Mouse (Mus musculus): Measurements from ENCODE around the gene Papss2. TPM values are rescaled to one million over a fixed set of nuclear protein-coding genes. Genes with fewer than 3 reads are reported as not detected.
A peak's percentile ranks its signal among the peaks of the same experiment; 100 is the strongest.

Papss2 gene
- polyA plus RNA-seq, 1 experiment from 2014 or later, result 2.1 TPM

GRCm38 (mm10) chr19:32641535-32641934, 45.9 kb downstream of the Papss2 start:
- Histone ChIP-seq H3K4me2 (no peak overlapping the region), H3K9me3 (ENCODE audit: control insufficient read depth, low read length) (no peaks in the 10 kb centered on the region), H3K36me3 (ENCODE audit: control insufficient read depth, insufficient read depth, low read length) (no peaks in the 10 kb centered on the region), H3K9ac (ENCODE audit: low read length) (no peak overlapping the region), H3K27me3 (ENCODE audit: control insufficient read depth, insufficient read depth, low read length) (no peaks in the 10 kb centered on the region), H3K4me1 (ENCODE audit: control insufficient read depth, insufficient read depth, low read length) (peaks cover 11% of the 10 kb centered on the region; the same call in 1 of the 2 replicates), H3K4me3 (ENCODE audit: low read depth, low read length) (no peak overlapping the region), H3K27ac (ENCODE audit: low read depth, low read length) (no peak overlapping the region)
- 86% methylated on average over 7 of the region's 7 CpGs for WGBS
- DNase-seq (ENCODE audit: low spot score, missing footprints) (no peak), ATAC-seq (ENCODE audit: low FRiP score) (no peak)

- no peak overlapping the region for H3K4me2 ChIP-seq
- H3K4me3 ChIP-seq (ENCODE audit: low read depth, low read length), result no peak overlapping the region
- no peaks in the 10 kb centered on the region for H3K36me3 ChIP-seq (ENCODE audit: control insufficient read depth, insufficient read depth, low read length)
- H3K4me1 ChIP-seq (ENCODE audit: control insufficient read depth, insufficient read depth, low read length), result peaks cover 11% of the 10 kb centered on the region; the same call in 1 of the 2 replicates
- 30% methylated on average over 8 of the region's 8 CpGs for WGBS
- no peak overlapping the region for H3K9ac ChIP-seq (ENCODE audit: low read length)
- peak; percentile 80 for DNase-seq (ENCODE audit: low spot score, missing footprints)
- H3K27me3 ChIP-seq (ENCODE audit: control insufficient read depth, insufficient read depth, low read length), result no peaks in the 10 kb centered on the region
- H3K27ac ChIP-seq (ENCODE audit: low read depth, low read length), result no peak overlapping the region
- ATAC-seq (ENCODE audit: low FRiP score), result no peak
- H3K9me3 ChIP-seq (ENCODE audit: control insufficient read depth, low read length), result no peaks in the 10 kb centered on the region
Observed at GRCm38 (mm10) chr19:32641995-32642394, 46.4 kb downstream of the Papss2 start.

GRCm38 (mm10) chr19:32643642-32644041, 48.1 kb downstream of the Papss2 start:
- Histone ChIP-seq H3K4me2 (no peak overlapping the region), H3K27me3 (ENCODE audit: control insufficient read depth, insufficient read depth, low read length) (no peaks in the 10 kb centered on the region), H3K36me3 (ENCODE audit: control insufficient read depth, insufficient read depth, low read length) (no peaks in the 10 kb centered on the region), H3K9me3 (ENCODE audit: control insufficient read depth, low read length) (no peaks in the 10 kb centered on the region; the same call in 1 of the 2 replicates), H3K27ac (ENCODE audit: low read depth, low read length) (no peak overlapping the region), H3K4me1 (ENCODE audit: control insufficient read depth, insufficient read depth, low read length) (peaks cover 12% of the 10 kb centered on the region), H3K9ac (ENCODE audit: low read length) (no peak overlapping the region), H3K4me3 (ENCODE audit: low read depth, low read length) (no peak overlapping the region)
- 88% methylated on average over 3 of the region's 3 CpGs for WGBS
- peak; percentile 39 for DNase-seq (ENCODE audit: low spot score, missing footprints)
- no peak for ATAC-seq (ENCODE audit: low FRiP score)

- Histone ChIP-seq H3K4me3 (ENCODE audit: low read depth, low read length) (no peak overlapping the region), H3K4me1 (ENCODE audit: control insufficient read depth, insufficient read depth, low read length) (peaks cover 12% of the 10 kb centered on the region), H3K36me3 (ENCODE audit: control insufficient read depth, insufficient read depth, low read length) (no peaks in the 10 kb centered on the region), H3K9ac (ENCODE audit: low read length) (no peak overlapping the region), H3K4me2 (no peak overlapping the region), H3K27me3 (ENCODE audit: control insufficient read depth, insufficient read depth, low read length) (no peaks in the 10 kb centered on the region), H3K9me3 (ENCODE audit: control insufficient read depth, low read length) (no peaks in the 10 kb centered on the region; the same call in 1 of the 2 replicates), H3K27ac (ENCODE audit: low read depth, low read length) (no peak overlapping the region)
- WGBS, result 92% methylated on average over 7 of the region's 7 CpGs
- peak; percentile 70 for DNase-seq (ENCODE audit: low spot score, missing footprints)
- ATAC-seq (ENCODE audit: low FRiP score), result no peak
Observed at GRCm38 (mm10) chr19:32645939-32646338, 50.3 kb downstream of the Papss2 start.

- H3K27me3 ChIP-seq (ENCODE audit: control insufficient read depth, insufficient read depth, low read length), result no peaks in the 10 kb centered on the region
- H3K9me3 ChIP-seq (ENCODE audit: control insufficient read depth, low read length), result no peaks in the 10 kb centered on the region; the same call in 1 of the 2 replicates
- DNase-seq (ENCODE audit: low spot score, missing footprints) (peak; percentile 70), ATAC-seq (ENCODE audit: low FRiP score) (no peak)
- H3K36me3 ChIP-seq (ENCODE audit: control insufficient read depth, insufficient read depth, low read length), result no peaks in the 10 kb centered on the region
- no peak overlapping the region for H3K9ac ChIP-seq (ENCODE audit: low read length)
- H3K4me2 ChIP-seq, result no peak overlapping the region
- peaks cover 12% of the 10 kb centered on the region for H3K4me1 ChIP-seq (ENCODE audit: control insufficient read depth, insufficient read depth, low read length)
- 91% methylated on average over 3 of the region's 3 CpGs for WGBS
- H3K4me3 ChIP-seq (ENCODE audit: low read depth, low read length), result no peak overlapping the region
- no peak overlapping the region for H3K27ac ChIP-seq (ENCODE audit: low read depth, low read length)
Observed at GRCm38 (mm10) chr19:32646382-32646781, 50.8 kb downstream of the Papss2 start.

- Histone ChIP-seq H3K9me3 (ENCODE audit: control insufficient read depth, low read length) (no peaks in the 10 kb centered on the region; the same call in 1 of the 2 replicates), H3K27ac (ENCODE audit: low read depth, low read length) (no peak overlapping the region), H3K36me3 (ENCODE audit: control insufficient read depth, insufficient read depth, low read length) (no peaks in the 10 kb centered on the region), H3K4me1 (ENCODE audit: control insufficient read depth, insufficient read depth, low read length) (peaks cover 8% of the 10 kb centered on the region), H3K9ac (ENCODE audit: low read length) (no peak overlapping the region), H3K4me2 (0 out of 2 replicates have a peak overlapping the region, but pooled peaks have one; percentile 8), H3K27me3 (ENCODE audit: control insufficient read depth, insufficient read depth, low read length) (no peaks in the 10 kb centered on the region), H3K4me3 (ENCODE audit: low read depth, low read length) (no peak overlapping the region)
- DNase-seq (ENCODE audit: low spot score, missing footprints) (peak; percentile 89), ATAC-seq (ENCODE audit: low FRiP score) (peak; percentile 68)
- 13% methylated on average over 10 of the region's 10 CpGs for WGBS
Observed at GRCm38 (mm10) chr19:32648019-32648571, 52.5 kb downstream of the Papss2 start.

GRCm38 (mm10) chr19:32651046-32651445, 55.5 kb downstream of the Papss2 start:
- Histone ChIP-seq H3K9me3 (ENCODE audit: control insufficient read depth, low read length) (no peaks in the 10 kb centered on the region; the same call in 1 of the 2 replicates), H3K36me3 (ENCODE audit: control insufficient read depth, insufficient read depth, low read length) (no peaks in the 10 kb centered on the region), H3K4me2 (no peak overlapping the region), H3K4me3 (ENCODE audit: low read depth, low read length) (no peak overlapping the region), H3K9ac (ENCODE audit: low read length) (no peak overlapping the region), H3K4me1 (ENCODE audit: control insufficient read depth, insufficient read depth, low read length) (peaks cover 8% of the 10 kb centered on the region), H3K27ac (ENCODE audit: low read depth, low read length) (no peak overlapping the region), H3K27me3 (ENCODE audit: control insufficient read depth, insufficient read depth, low read length) (no peaks in the 10 kb centered on the region)
- WGBS, result 93% methylated on average over 5 of the region's 5 CpGs
- ATAC-seq (ENCODE audit: low FRiP score) (no peak), DNase-seq (ENCODE audit: low spot score, missing footprints) (no peak)

GRCm38 (mm10) chr19:32653122-32653521, 57.5 kb downstream of the Papss2 start:
- Histone ChIP-seq H3K9me3 (ENCODE audit: control insufficient read depth, low read length) (no peaks in the 10 kb centered on the region), H3K4me1 (ENCODE audit: control insufficient read depth, insufficient read depth, low read length) (peaks cover 5% of the 10 kb centered on the region), H3K36me3 (ENCODE audit: control insufficient read depth, insufficient read depth, low read length) (no peaks in the 10 kb centered on the region), H3K9ac (ENCODE audit: low read length) (no peak overlapping the region), H3K27me3 (ENCODE audit: control insufficient read depth, insufficient read depth, low read length) (no peaks in the 10 kb centered on the region), H3K4me3 (ENCODE audit: low read depth, low read length) (no peak overlapping the region), H3K27ac (ENCODE audit: low read depth, low read length) (no peak overlapping the region), H3K4me2 (no peak overlapping the region)
- ATAC-seq (ENCODE audit: low FRiP score) (no peak), DNase-seq (ENCODE audit: low spot score, missing footprints) (no peak)
- WGBS, result 91% methylated on average over 5 of the region's 5 CpGs

GRCm38 (mm10) chr19:32653630-32654362, 58.2 kb downstream of the Papss2 start:
- H3K4me1 ChIP-seq (ENCODE audit: control insufficient read depth, insufficient read depth, low read length), result no peaks in the 10 kb centered on the region
- no peak overlapping the region for H3K27ac ChIP-seq (ENCODE audit: low read depth, low read length)
- no peak overlapping the region for H3K9ac ChIP-seq (ENCODE audit: low read length)
- H3K9me3 ChIP-seq (ENCODE audit: control insufficient read depth, low read length), result no peaks in the 10 kb centered on the region
- 93% methylated on average over 7 of the region's 7 CpGs for WGBS
- H3K4me2 ChIP-seq, result no peak overlapping the region
- DNase-seq (ENCODE audit: low spot score, missing footprints) (no peak), ATAC-seq (ENCODE audit: low FRiP score) (no peak)
- H3K36me3 ChIP-seq (ENCODE audit: control insufficient read depth, insufficient read depth, low read length), result no peaks in the 10 kb centered on the region
- no peak overlapping the region for H3K4me3 ChIP-seq (ENCODE audit: low read depth, low read length)
- no peaks in the 10 kb centered on the region for H3K27me3 ChIP-seq (ENCODE audit: control insufficient read depth, insufficient read depth, low read length)
